Mouse (Mus musculus): ENCODE measurements around the gene Map3k14.

The Map3k14 gene

GRCm38 (mm10) chr11:103206203-103206602 lies 61.1 kb downstream of the Map3k14 start:
- Histone ChIP-seq H3K4me3 (replicated peaks; ENCODE audit: low read length) (no peak overlapping the region), H3K27me3 (ENCODE audit: insufficient read depth, low read length) (peaks cover 17% of the 10 kb centered on the region), H3K4me1 (replicated peaks; ENCODE audit: low read depth, low read length) (no peaks in the 10 kb centered on the region), H3K36me3 (ENCODE audit: insufficient read depth, low read length) (no peaks in the 10 kb centered on the region), H3K9me3 (ENCODE audit: low read length) (no peaks in the 10 kb centered on the region)
- TF ChIP-seq CTCF (conservative IDR thresholded peaks at IDR 0.05; ENCODE audit: low read length): no peak
- no peak for TF ChIP-seq POU5F1 (IDR thresholded peaks at IDR 0.05; ENCODE audit: borderline replicate concordance, low read length)
- no peak for TF ChIP-seq NANOG (IDR thresholded peaks at IDR 0.05; ENCODE audit: borderline replicate concordance, low read length)

GRCm38 (mm10) chr11:103202376-103202775 lies 64.9 kb downstream of the Map3k14 start:
- TF ChIP-seq POU5F1 (IDR thresholded peaks at IDR 0.05; ENCODE audit: borderline replicate concordance, low read length) (no peak), CTCF (conservative IDR thresholded peaks at IDR 0.05; ENCODE audit: low read length) (no peak), NANOG (IDR thresholded peaks at IDR 0.05; ENCODE audit: borderline replicate concordance, low read length) (no peak)
- Histone ChIP-seq H3K36me3 (ENCODE audit: insufficient read depth, low read length) (0 out of 2 replicates have a peak, but pooled peaks cover under 1% of the 10 kb centered on the region), H3K4me1 (replicated peaks; ENCODE audit: low read depth, low read length) (peaks cover 22% of the 10 kb centered on the region), H3K4me3 (replicated peaks; ENCODE audit: low read length) (no peak overlapping the region), H3K9me3 (ENCODE audit: low read length) (no peaks in the 10 kb centered on the region), H3K27me3 (ENCODE audit: insufficient read depth, low read length) (peaks cover 43% of the 10 kb centered on the region)

GRCm38 (mm10) chr11:103201664-103202063 lies 65.6 kb downstream of the Map3k14 start:
- H3K36me3 ChIP-seq (ENCODE audit: insufficient read depth, low read length): peaks cover 8% of the 10 kb centered on the region
- no peaks in the 10 kb centered on the region for H3K9me3 ChIP-seq (ENCODE audit: low read length)
- TF ChIP-seq CTCF (conservative IDR thresholded peaks at IDR 0.05; ENCODE audit: low read length): no peak
- no peak for TF ChIP-seq POU5F1 (IDR thresholded peaks at IDR 0.05; ENCODE audit: borderline replicate concordance, low read length)
- TF ChIP-seq NANOG (IDR thresholded peaks at IDR 0.05; ENCODE audit: borderline replicate concordance, low read length): no peak
- H3K27me3 ChIP-seq (ENCODE audit: insufficient read depth, low read length): peaks cover 50% of the 10 kb centered on the region
- peaks cover 22% of the 10 kb centered on the region for H3K4me1 ChIP-seq (replicated peaks; ENCODE audit: low read depth, low read length)
- no peak overlapping the region for H3K4me3 ChIP-seq (replicated peaks; ENCODE audit: low read length)

GRCm38 (mm10) chr11:103198911-103199803 lies 68.1 kb downstream of the Map3k14 start:
- H3K27me3 ChIP-seq (ENCODE audit: insufficient read depth, low read length): peaks cover 69% of the 10 kb centered on the region
- no peak for TF ChIP-seq NANOG (IDR thresholded peaks at IDR 0.05; ENCODE audit: borderline replicate concordance, low read length)
- TF ChIP-seq CTCF (conservative IDR thresholded peaks at IDR 0.05; ENCODE audit: low read length): no peak
- no peak for TF ChIP-seq POU5F1 (IDR thresholded peaks at IDR 0.05; ENCODE audit: borderline replicate concordance, low read length)
- no peaks in the 10 kb centered on the region for H3K9me3 ChIP-seq (ENCODE audit: low read length)

GRCm38 (mm10) chr11:103198339-103198738 lies 68.9 kb downstream of the Map3k14 start:
- Histone ChIP-seq H3K4me1 (replicated peaks; ENCODE audit: low read depth, low read length) (peaks cover 35% of the 10 kb centered on the region), H3K9me3 (ENCODE audit: low read length) (no peaks in the 10 kb centered on the region), H3K4me3 (replicated peaks; ENCODE audit: low read length) (peak overlapping the region; percentile 87), H3K36me3 (ENCODE audit: insufficient read depth, low read length) (peaks cover 24% of the 10 kb centered on the region), H3K27me3 (ENCODE audit: insufficient read depth, low read length) (peaks cover 77% of the 10 kb centered on the region)
- TF ChIP-seq POU5F1 (IDR thresholded peaks at IDR 0.05; ENCODE audit: borderline replicate concordance, low read length) (no peak), CTCF (conservative IDR thresholded peaks at IDR 0.05; ENCODE audit: low read length) (no peak), NANOG (IDR thresholded peaks at IDR 0.05; ENCODE audit: borderline replicate concordance, low read length) (no peak)

More at GRCm38 (mm10) chr11:103198911-103199803, 68.1 kb downstream of the Map3k14 start:
- Histone ChIP-seq H3K4me3 (replicated peaks; ENCODE audit: low read length) (peak overlapping the region; percentile 87), H3K4me1 (replicated peaks; ENCODE audit: low read depth, low read length) (peaks cover 30% of the 10 kb centered on the region), H3K36me3 (ENCODE audit: insufficient read depth, low read length) (peaks cover 24% of the 10 kb centered on the region)

GRCm38 (mm10) chr11:103197340-103197739 lies 69.9 kb downstream of the Map3k14 start:
- H3K9me3 ChIP-seq (ENCODE audit: low read length): no peaks in the 10 kb centered on the region
- peaks cover 84% of the 10 kb centered on the region for H3K27me3 ChIP-seq (ENCODE audit: insufficient read depth, low read length)
- TF ChIP-seq CTCF (conservative IDR thresholded peaks at IDR 0.05; ENCODE audit: low read length): no peak
- TF ChIP-seq NANOG (IDR thresholded peaks at IDR 0.05; ENCODE audit: borderline replicate concordance, low read length): no peak
- no peak for TF ChIP-seq POU5F1 (IDR thresholded peaks at IDR 0.05; ENCODE audit: borderline replicate concordance, low read length)
- H3K4me3 ChIP-seq (replicated peaks; ENCODE audit: low read length): no peak overlapping the region
- peaks cover 44% of the 10 kb centered on the region for H3K4me1 ChIP-seq (replicated peaks; ENCODE audit: low read depth, low read length)
- H3K36me3 ChIP-seq (ENCODE audit: insufficient read depth, low read length): peaks cover 24% of the 10 kb centered on the region

GRCm38 (mm10) chr11:103195656-103196055 lies 71.6 kb downstream of the Map3k14 start:
- TF ChIP-seq CTCF (conservative IDR thresholded peaks at IDR 0.05; ENCODE audit: low read length) (no peak), NANOG (IDR thresholded peaks at IDR 0.05; ENCODE audit: borderline replicate concordance, low read length) (no peak), POU5F1 (IDR thresholded peaks at IDR 0.05; ENCODE audit: borderline replicate concordance, low read length) (no peak)
- H3K4me3 ChIP-seq (replicated peaks; ENCODE audit: low read length): no peak overlapping the region
- peaks cover 89% of the 10 kb centered on the region for H3K27me3 ChIP-seq (ENCODE audit: insufficient read depth, low read length)
- peaks cover 24% of the 10 kb centered on the region for H3K36me3 ChIP-seq (ENCODE audit: insufficient read depth, low read length)
- no peaks in the 10 kb centered on the region for H3K9me3 ChIP-seq (ENCODE audit: low read length)
- H3K4me1 ChIP-seq (replicated peaks; ENCODE audit: low read depth, low read length): peaks cover 54% of the 10 kb centered on the region

- no peaks in the 10 kb centered on the region for H3K9me3 ChIP-seq (ENCODE audit: low read length)
- H3K36me3 ChIP-seq (ENCODE audit: insufficient read depth, low read length): peaks cover 24% of the 10 kb centered on the region
- no peak for TF ChIP-seq CTCF (conservative IDR thresholded peaks at IDR 0.05; ENCODE audit: low read length)
- TF ChIP-seq POU5F1 (IDR thresholded peaks at IDR 0.05; ENCODE audit: borderline replicate concordance, low read length): no peak
These were observed 72.0 kb downstream of the Map3k14 start for GRCm38 (mm10) chr11:103195236-103195635.

More at GRCm38 (mm10) chr11:103195236-103195635, 72.0 kb downstream of the Map3k14 start:
- peaks cover 91% of the 10 kb centered on the region for H3K27me3 ChIP-seq (ENCODE audit: insufficient read depth, low read length)
- H3K4me1 ChIP-seq (replicated peaks; ENCODE audit: low read depth, low read length): peaks cover 54% of the 10 kb centered on the region
- no peak overlapping the region for H3K4me3 ChIP-seq (replicated peaks; ENCODE audit: low read length)
